Mouse (Mus musculus): ENCODE results near the gene Inafm1. TPM values are rescaled to one million over a fixed set of nuclear protein-coding genes. Genes with fewer than 3 reads are reported as not detected.
"Not testable (repeated sequence)": the region's sequence is repeated elsewhere in the genome, so short reads cannot be mapped to it uniquely, and the experiment has no call there.

Inafm1 gene
- 10 to 100 TPM; 30.3 to 30.8 TPM for total RNA-seq (2021)
- long read RNA-seq, experiment 1, transcript Inafm1-201 (1 exons, 1,605 nt), result major isoform, 40 of 40 reads
- long read RNA-seq, experiment 1, partial matches to known transcripts, result 0 of 40 reads
- long read RNA-seq, experiment 1, other reads (novel, unspliced or antisense), result 0 of 40 reads
- long read RNA-seq, experiment 2, transcript Inafm1-201 (1 exons, 1,605 nt), result major isoform, 29 of 29 reads
- long read RNA-seq, experiment 2, partial matches to known transcripts, result 0 of 29 reads
- long read RNA-seq, experiment 2, other reads (novel, unspliced or antisense), result 0 of 29 reads

DNA sequence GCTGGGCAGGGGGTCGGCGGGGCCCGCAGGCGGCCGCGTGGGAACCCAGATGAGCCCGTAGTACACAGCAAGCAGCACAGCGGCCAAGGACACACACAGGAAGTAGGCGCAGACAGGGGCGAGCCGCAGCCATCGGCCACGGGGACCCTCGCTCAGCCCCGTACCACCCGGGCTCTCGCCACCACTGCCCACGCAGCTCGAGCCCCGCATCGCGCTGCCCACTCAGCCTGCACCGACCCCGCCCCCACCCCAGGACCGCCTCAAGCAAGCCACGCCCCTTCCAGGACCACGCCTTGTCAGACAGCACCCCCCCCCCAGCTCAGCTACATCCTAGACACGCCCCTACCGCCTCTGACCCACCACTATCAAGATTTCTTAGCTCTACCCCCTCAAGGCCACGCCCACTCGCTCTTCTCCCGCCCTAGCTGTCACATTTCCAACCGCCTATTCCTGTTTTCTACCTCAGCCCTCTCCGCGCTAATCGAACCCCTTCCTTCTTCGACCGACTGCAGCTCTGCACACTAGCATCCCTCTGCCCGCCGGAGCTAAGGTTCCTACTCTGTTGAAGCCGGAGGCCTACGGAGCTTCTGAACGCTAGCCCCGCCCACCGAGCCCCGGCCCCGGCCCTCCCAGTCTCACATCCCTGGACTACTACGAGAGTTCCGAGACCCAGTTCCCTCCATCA lies at the start of gene Inafm1:
TSS of gene Inafm1 (minus strand) at position 537 of the 685 bp plus-strand sequence.
- peak; percentile 84 to 85 for DNase-seq (ENCODE audit: low spot score in 2 of 2)
- intact Hi-C loops (cut with DNase I), result no loop called here

DNA sequence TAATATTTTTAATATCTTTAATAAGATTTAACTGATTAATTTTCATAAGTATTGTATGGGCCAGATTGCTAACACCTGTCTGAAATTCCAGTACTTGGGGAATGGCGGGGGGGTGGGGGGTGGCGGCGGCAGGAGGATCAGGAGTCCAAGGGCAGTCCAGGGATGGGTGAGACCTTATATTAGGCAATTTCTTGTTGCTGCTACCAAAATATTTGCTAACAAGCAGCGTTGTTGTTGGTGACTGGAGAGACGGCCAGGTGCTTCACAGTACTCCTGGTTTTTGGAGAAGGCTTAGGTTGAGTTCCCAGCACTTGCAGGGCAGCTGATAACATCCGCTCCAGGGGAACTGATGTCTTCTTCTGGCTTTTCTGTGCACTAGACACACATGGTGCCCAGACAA lies 47.1 kb upstream of the Inafm1 start:
- no peak for DNase-seq (ENCODE audit: low spot score in 2 of 2)
- intact Hi-C loops (cut with DNase I), result no loop called here

DNA sequence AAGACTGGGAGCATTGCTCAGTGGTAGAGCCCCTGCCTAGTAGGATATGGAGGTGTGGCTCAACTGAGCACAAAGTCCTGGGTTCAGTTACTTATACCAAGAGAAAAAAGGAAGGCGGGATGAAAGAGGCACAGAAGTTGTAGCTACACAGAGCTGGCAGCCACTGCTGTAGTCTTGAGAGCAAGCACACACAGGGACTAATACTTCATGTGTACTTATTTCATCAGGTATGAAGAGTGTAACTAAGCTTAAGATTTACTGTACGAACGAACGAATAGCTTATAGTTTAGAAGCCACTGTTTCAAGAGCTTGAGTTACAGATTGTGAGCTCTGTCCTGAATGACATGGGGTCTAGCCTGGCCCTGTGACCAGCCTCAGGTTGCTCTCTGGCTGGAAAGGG lies 45.8 kb upstream of the Inafm1 start:
- no peak for DNase-seq (ENCODE audit: low spot score in 2 of 2)
- intact Hi-C loops (cut with DNase I), result no loop called here

DNA sequence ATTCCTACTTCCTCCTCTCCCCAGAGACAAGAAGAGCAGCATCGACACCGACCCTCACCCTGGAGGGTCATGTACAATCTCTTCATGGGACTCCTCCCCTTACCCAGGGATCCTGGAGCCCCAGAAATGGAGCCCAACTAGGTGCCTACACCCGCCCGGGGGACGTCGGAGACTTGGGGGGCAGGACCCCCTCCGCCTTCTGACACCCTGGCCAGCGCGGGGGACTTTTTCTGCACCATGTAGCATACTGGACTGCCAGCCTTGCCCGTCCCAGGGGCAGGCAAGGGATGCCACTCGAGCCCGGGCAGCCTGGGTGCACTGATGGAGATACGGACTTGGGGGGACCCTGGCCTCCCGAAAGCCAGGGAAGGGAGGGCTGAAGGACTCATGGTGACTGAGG lies 43.7 kb upstream of the Inafm1 start:
- DNase-seq (ENCODE audit: low spot score in 2 of 2), result no peak
- intact Hi-C loops (cut with DNase I), result no loop called here

DNA sequence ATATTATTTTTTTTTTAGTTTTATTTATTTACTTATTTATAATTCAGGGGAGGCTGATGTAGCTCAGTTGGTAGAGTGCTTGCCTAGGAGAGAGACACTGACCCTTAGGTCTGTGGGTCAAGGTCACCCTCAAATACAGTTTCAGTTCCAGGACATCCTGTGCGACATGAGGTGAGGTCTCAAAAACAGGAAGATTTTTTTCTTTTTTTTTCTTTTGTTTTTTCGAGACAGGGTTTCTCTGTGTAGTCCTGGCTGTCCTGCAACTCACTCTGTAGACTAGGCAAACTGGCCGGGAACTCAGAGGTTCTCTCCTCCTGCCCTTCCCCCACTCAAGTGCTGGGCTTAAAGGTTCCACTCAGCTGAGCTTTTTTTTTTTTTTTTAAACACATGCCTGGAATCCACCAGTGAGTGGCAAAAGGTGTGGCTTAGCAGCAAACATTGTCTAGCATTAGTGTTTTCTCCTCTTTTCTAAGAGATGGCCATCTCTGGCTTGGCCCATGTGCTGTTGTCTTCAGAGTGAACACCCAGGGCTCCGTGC lies 41.9 kb upstream of the Inafm1 start:
- intact Hi-C loops (cut with DNase I), result loop anchor here (2.0 kb wide), 1 partner anchor 20 kb away; no protein-coding TSS in a partner anchor
- DNase-seq (ENCODE audit: low spot score in 2 of 2), result no peak

DNA sequence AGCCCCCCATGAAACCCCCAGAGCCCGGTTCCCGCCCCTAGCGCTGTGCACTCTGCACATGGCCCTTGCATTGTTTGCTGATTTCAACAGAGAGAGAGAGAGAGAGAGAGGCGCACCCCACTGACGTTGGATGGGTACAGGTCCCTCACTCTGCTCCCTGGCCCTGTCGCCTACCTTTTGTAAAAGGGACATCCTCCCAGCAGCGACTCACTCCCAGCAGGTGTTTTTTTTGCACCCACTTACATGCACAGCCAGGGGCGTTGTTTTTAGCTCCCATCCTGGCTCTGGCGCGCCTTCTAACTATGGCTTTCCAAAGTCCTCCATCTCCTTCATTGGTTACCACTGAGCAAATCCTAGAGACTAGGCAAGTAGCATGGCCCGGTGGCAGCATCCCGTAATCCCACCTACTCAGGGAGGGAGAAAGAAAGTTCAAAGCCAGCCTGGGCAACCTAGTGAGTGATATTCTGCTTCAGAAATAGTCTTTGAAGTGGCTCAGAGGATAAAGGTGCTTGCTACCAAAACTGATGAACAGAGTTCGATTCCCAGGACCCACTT lies 40.9 kb upstream of the Inafm1 start:
- DNase-seq (ENCODE audit: low spot score in 2 of 2), result peak in 1 of 2 experiments; percentile 37
- intact Hi-C loops (cut with DNase I), result loop anchor here (2.0 kb wide), 1 partner anchor 19 kb away; no protein-coding TSS in a partner anchor

DNA sequence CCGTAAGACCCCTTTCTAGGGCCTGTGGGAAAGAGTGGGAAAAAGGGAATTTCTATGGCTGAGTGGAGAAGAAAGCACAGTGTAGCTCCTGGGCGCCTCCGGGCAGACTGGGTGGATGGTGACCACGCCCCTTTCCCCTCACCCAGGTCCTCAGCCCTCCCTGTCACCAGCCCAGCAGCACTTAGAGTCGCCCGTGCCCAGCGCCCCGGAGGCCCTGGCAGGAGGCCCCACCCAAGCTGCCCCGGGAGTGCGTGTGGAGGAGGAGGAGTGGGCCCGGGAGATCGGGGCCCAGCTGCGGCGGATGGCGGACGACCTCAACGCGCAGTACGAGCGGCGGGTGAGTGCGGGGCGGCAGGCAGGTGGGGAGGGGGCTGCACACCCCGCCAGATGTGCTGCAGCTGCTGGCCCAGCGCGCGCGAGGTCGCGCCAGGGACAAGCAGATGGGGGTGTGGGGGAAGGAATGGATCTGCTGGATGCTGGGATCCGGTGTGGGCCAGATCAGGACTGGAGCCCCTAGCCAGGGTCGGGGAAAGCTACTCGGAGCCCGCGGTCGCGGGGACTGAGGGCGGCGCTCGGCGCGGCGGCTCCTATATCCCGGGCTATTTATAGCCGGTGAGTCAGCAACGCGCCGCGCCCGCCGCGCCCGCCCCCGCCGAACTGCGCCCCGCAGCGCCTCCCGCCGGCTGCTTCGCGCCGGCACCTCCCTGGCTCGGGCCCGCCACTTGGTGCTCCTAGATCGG lies 40.2 kb upstream of the Inafm1 start:
- intact Hi-C loops (cut with DNase I), result loop anchor here (2.0 kb wide), 1 partner anchor 19 kb away; no protein-coding TSS in a partner anchor
- DNase-seq (ENCODE audit: low spot score in 2 of 2), result peak; percentile 80 to 84

DNA sequence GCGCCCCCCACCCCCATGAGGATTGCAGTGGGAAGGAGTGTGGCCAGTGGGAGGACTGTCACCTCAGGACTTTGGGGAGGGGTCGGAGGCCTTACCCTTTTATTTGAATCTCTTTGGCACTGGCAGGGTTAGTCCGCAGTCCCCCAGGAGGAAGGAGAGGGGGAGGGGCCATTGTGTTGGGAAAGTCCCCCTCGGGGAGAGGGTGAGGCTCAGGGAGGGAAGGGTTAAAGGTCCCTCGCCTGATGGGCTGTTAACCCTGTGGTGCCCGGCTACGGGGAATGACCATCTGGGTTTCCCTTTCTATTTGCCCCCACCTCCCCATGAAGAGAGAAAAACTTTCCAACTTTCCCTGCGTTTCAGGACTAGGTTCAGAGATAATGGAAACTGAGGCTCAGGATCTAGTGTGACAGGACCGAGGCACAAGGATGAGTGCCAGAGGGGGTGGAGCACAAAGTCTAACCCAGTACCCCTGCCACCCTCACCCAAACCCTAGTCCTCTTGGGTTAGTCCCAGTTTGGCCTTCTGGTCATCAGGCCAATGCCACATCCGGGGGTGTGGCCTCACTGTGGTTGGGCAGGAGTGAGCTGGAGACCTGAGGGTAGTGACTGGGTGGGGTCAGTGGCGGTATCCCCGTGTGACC lies 39.4 kb upstream of the Inafm1 start:
- DNase-seq (ENCODE audit: low spot score in 2 of 2), result peak in 1 of 2 experiments; percentile 19
- intact Hi-C loops (cut with DNase I), result no loop called here

DNA sequence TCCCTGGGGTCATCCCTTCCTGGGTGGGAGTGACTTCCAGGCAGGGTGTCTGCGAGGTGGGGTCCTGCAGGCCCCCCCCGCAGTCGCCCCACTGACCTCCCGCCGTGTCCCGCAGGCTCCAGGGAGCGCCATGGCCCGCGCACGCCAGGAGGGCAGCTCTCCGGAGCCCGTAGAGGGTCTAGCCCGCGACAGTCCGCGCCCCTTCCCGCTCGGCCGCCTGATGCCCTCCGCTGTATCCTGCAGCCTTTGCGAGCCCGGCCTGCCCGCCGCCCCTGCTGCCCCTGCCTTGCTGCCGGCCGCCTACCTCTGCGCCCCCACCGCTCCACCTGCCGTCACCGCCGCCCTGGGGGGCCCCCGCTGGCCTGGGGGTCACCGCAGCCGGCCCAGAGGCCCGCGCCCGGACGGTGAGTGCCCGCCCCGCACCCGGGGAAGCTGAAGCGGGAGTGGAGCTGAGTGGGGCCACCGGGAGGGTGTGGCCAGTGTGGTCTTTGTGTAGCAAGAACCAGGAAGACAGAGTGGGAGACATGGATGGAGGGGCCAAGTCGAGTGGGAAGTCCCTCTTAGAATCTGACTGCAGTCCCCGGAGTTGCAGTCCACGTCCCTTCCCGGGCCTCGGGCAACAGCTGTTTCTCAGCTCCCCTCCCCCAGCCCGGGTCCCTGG lies 38.7 kb upstream of the Inafm1 start:
- intact Hi-C loops (cut with DNase I), result no loop called here

DNA sequence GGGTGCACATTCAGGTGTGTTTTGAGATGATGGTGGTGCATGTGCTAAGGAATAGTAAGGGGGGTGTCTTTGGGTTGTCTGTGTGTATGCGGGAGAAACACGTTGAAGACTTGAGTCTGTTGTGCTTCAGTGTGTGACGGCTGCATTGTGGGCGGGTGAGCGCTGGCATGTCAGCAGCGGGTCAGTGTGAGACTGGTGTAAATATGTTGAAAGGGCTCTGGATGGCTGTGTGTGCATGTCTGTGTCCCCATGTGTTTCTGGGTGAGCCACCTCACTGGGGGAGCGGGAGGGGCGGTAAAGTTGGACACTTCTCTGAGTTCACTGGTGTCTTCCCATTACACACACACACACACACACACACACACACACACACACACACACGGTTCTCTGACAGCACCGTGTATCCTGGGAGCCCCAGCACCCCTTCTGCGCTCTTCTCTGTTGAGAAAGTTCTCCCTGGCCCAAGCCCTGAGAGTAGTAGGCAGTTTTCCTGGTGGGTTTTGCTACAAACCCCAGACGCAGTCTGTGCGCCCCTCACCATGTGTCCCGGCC lies 38.1 kb upstream of the Inafm1 start:
- intact Hi-C loops (cut with DNase I), result no loop called here
- DNase-seq (ENCODE audit: low spot score in 2 of 2), result peak; percentile 15 to 66

More for the DNA sequence above, 38.7 kb upstream of the Inafm1 start:
- DNase-seq (ENCODE audit: low spot score in 2 of 2), result no peak

DNA sequence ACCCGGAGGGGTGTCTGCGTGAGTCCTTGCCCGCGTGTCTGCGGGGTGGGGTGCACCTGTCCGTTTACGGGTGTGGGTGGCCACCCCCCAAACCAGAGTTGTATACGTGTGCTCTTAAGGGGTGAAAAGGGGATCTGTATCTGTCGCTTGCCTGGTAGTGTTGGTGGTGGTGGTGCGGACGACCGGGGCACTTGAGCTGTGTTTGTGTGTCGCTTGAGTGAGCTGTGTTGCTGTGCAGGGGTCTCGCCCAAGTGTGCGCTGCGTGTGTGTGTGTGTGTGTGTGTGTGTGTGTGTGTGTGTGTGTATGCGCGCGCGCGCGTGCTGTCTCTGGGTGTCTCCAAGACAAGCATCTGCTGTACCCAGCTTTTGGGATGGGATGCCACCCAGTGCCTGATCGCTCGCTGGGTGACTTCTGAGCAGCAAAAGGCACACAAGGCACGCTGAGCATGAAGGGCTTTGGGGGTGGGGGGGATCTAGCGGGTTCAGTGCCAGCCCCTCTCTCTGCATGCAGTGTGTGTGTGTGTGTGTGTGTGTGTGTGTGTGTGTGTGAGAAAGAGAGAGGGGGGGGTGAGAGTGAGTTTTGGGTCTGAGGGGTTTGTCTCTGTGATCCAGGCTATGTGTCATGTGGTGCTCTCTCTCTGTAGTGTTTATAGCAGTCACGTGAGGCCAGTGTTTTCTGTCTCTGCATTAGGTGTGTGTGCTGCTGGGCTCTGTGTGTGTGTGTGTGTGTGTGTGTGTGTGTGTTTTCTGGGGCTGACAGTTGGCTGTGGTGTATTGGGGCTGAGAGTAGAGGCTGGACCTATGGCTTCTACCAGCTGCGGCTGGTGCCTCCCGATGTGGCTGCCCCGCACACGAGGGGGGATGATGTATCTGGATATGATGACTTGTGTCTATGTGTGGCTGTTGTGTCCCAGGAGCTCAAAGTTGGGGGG lies 37.4 kb upstream of the Inafm1 start:
- intact Hi-C loops (cut with DNase I), result no loop called here
- peak; percentile 70 to 81 for DNase-seq (ENCODE audit: low spot score in 2 of 2)

DNA sequence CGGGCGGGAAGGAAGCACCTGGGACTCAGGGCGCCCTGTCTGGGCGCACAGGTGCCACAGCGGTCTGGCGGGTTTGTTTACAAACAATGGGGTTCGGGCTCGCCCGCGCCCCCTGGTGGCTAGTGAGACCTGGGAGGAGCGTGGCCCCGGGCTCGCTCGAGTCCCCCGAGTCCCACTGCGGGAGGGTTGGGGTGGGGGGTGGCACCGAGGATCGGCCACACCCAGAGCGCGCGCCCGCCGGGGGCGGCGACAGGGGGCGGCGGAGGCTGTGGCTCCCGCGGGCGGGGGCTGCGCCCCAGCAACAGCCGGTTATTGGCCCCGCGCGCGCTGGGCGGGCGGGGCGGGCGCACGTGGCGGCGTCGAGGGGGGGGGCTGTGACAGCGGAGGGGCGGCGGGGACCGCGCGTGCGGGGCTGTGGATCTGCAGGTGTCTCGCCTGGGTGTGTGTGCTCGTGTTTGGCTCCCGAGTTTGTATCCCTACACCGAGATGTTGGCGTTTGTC lies 36.7 kb upstream of the Inafm1 start:
- intact Hi-C loops (cut with DNase I), result no loop called here
- DNase-seq (ENCODE audit: low spot score in 2 of 2), result peak; percentile 76 to 79

DNA sequence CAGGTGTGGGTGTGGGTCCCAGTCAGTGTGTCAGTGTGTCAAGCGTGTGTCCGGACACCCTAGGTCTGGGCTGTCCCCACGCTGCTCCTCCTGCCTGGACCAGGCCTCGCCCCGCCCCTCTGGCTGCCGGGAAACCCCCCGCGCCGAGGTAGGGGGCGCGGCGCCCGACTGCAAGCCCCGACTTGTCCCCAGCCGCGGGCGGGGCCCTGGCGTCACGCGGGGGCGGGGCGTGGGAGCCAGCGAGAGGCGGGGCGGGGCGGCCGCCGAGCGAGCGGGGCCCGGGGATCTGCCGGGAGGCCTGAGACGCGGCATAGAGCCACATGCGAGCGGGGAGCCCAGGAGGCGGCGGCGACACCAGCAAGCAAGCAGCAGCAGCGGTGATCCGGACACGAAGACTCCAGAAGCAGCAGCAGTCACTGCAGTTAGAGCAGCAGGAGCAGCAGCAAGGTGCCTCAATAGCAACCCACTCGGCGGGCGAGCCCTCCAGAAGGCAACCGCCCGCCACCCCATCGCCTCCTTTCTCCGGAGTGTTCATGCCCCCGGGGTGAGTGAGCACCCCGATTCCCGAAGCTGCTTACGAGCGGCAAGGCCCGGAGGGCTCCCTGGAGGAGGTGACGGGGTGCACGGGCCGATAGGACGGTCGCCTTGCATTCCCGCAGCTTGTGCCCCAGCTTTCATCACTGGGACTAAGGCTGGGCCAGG lies 36.1 kb upstream of the Inafm1 start:
- DNase-seq (ENCODE audit: low spot score in 2 of 2), result peak; percentile 81 to 85
- intact Hi-C loops (cut with DNase I), result no loop called here

DNA sequence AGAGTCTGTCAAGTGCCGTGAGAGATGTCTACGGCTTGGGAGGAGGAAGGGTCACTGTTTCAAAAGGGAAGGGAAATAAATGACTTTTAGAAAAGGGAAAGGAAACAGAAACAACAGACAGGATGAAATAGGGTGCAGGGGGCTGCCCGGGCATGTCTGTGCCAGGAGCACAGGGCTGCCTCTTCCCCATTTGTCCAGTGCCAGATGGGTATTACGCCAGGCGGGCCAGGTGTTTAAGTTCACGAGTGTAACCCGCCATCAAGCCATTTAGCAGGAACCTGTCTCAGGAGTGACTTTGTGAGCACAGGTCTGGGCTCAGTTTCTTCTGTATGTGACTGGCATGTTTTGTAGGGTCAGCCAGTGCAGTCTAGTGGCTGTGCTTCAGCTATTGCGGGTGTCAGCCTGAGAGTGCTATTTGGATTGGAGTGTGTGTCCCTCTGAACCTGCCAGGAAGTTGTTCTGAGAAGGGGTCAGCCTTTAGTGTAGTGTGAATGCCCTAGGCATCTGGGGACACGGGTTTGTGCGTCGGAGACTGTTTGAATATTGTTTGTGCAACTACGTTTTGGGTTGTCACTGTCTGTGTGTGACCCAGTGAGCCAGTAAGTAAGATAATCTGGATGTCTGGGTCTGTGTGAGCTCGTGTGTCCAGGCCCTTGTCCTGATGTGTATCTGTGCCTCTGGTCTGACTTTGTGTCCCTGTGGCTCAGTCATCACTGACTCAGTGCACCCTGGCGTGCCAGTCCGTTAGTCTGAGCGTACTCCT lies 35.3 kb upstream of the Inafm1 start:
- intact Hi-C loops (cut with DNase I), result no loop called here
- DNase-seq (ENCODE audit: low spot score in 2 of 2), result no peak

DNA sequence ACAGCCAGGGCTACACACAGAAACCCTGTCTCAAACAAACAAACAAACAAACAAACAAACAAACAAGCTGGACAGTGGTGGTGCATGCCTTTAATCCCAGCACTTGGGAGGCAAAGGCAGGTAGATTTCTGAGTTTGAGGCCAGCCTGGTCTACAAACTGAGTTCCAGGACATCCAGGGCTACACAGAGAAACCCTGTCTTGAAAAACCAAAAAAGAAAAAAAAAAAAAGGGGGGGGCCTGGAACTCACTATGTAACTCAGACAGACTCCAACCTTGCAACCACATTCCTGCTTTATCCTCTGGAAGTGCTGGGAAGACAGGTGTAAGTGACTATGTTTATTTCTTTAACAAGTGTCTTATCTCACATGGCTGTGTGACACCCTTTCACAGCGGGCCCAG lies 34.7 kb upstream of the Inafm1 start, which contains the start of gene Bbc3:
TSS of gene Bbc3 (plus strand) at position 301 of the 400 bp plus-strand sequence.
- DNase-seq (ENCODE audit: low spot score in 2 of 2), result not testable (repeated sequence)

DNA sequence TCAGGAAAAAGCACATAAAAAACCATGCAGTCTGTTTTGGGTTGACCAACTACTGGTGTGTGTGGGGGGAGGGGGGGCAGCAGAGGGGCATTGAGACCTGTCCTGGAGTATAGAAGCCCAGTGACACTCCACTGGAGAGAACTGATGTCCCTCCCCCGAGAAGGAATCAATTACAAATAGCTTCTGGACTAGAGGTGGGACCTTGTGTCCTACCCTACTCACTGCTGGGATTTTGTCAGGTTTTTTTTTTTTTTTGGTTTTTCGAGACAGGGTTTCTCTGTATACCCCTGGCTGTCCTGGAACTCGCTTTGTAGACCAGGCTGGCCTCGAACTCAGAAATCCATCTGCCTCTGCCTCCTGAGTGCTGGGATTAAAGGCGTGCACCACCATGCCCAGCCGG lies 33.7 kb upstream of the Inafm1 start:
- intact Hi-C loops (cut with DNase I); DNase-seq (ENCODE audit: low spot score in 2 of 2): not testable (repeated sequence)

More for the DNA sequence above, 34.7 kb upstream of the Inafm1 start, which contains the start of gene Bbc3:
- intact Hi-C loops (cut with DNase I), result not testable (repeated sequence)
